Mouse (Mus musculus): Measurements from ENCODE around the gene Olfr685. TPM values are rescaled to one million over a fixed set of nuclear protein-coding genes. Genes with fewer than 3 reads are reported as not detected.

The Olfr685 gene
- total RNA-seq (2022): not detected

DNA sequence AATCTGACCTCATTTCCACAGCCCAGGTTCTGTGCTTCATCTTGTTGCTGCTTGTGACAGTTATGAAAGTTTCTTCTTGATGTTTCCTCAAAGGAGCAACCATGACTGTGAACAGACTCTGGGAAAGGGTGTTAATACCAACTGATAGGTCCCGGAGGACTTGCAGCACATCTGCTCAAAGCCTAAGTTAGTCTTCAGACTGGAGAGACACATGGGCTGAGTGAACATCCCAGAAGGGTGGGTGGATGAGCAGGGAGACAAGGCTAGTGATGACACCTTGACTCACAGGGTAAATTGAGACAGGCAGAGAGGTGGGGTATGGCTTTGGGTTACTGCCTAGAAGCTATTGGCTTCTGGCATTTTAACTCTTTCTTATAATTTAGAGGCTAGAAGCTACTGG lies at the start of gene Olfr685:
Gene Olfr685 (minus strand): TSS at position 101 of the 400 bp plus-strand sequence.
- no peak for DNase-seq (ENCODE audit: low spot score)

DNA sequence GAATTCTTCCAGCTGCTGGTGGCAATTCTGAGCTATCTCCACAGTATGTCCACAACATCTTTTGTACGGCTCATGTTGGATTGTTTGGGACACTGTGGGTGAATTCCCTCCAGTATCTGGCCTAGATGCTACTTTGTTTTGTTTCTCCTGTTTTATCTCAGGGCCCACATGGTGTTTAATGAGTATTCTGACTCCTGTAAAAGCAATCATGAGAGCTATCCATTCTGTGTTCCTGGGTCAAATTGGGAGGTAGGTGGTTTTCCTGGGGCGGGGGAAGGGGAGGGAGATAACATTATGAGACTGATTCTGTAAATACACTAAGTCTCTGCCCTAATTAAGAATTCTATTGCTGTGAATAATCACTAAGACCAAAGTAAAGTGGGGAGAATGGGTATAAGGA lies 43.6 kb upstream of the Olfr685 start:
- DNase-seq (ENCODE audit: low spot score): peak; percentile 51

GRCm38 (mm10) chr7:105228138-105228537 lies 42.3 kb upstream of the Olfr685 start:
- peak; percentile 75 for DNase-seq (ENCODE audit: low spot score)

DNA sequence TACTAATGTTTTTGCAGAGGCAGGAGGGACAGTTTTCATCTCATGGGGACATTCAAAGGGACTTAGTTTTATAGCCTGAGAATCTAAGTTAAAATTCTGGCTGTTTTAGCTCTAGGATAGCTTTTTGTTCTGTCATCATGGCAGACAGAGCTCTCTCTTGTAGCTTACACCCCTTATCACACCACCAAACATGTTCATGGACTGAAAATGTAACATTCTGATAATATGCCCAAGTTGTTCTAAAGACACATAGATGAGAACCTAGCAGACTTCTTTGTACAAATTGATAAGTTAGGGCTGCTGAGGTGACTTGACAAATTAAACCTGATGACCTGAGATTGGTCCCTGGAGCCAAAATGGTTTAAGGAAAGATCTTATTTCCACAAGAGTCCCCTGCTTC lies 40.9 kb upstream of the Olfr685 start:
- no peak for DNase-seq (ENCODE audit: low spot score)

- no peak for DNase-seq (ENCODE audit: low spot score)
Observed at GRCm38 (mm10) chr7:105226072-105226471, 40.3 kb upstream of the Olfr685 start.

DNA sequence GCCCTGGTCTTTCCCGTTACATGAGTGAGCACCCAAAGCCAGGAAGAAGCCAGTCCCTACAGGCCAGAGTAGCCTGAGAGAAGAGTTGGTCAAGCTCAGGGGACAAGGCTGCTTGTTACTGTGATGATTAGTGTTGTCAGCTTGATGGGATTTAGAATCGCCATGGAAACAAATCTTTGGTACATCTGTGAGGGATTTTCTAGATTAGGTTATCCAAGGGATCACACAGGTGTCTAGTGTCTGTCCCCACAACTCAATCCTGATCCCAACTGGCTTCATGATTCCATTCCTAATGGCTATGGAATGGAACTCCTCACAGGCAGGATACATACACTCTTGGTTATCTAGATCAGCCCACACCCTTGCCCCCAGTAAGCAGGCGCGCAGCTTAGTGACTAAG lies 32.5 kb upstream of the Olfr685 start:
- no peak for DNase-seq (ENCODE audit: low spot score)

DNA sequence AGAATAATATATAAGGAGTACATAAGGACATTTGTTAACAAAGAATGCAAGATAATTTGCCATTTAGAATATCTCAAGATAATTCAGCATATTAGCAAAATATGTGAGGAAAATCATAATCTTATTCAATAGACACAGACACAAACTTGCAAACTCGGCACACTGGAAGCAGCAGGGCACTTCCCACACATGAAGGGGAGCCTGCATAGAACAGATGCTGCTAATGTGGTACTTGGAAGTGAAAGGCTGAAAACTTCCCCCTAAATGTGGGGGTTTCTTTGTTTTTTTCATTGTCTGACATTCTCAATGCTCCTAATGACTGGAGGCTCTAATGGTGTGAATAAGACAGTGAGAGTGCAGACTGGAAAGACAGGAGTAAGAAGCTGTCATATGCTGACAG lies 28.9 kb upstream of the Olfr685 start:
- DNase-seq (ENCODE audit: low spot score): no peak

DNA sequence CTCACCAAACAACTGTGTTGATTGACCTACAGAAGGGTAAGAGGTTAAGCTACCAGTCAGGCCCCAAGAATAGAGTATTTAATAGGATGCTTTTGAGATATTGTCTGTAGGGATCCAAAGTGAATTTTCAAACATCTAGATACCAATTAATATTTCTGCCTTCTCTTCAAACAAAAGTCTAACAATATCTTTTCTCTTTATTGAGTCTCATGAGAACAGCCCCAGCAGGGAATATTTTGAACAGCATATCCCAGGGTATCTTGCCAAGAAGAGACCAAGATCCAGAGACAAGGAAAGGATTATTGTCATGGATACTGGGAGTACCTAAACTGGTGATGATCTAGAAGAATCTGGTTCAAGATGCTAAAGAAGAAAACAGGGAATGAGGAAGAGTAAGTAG lies 21.6 kb upstream of the Olfr685 start, which contains the start of gene Olfr686:
Gene Olfr686 (minus strand): TSS at position 101 of the 400 bp plus-strand sequence.
- DNase-seq (ENCODE audit: low spot score): no peak

DNA sequence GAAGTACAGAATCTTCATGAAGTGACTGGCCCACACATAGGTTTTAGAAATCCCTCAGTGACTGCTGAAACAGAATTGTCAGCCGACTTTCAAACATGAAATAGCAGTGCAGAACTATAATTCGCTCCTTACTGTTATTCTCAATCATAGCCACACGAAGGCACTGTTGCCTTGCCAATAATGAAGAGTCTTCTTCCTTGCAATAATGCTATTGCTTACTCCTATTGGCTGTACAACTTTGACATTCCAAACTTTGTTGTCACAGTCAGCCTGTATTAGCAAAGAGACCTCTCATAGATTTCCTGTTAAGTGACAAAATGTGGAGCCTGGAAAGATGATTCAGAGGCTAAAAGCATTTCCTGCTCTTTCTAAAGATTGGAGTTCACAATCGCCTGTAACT lies 15.0 kb downstream of the Olfr685 start:
- DNase-seq (ENCODE audit: low spot score): peak; percentile 1

DNA sequence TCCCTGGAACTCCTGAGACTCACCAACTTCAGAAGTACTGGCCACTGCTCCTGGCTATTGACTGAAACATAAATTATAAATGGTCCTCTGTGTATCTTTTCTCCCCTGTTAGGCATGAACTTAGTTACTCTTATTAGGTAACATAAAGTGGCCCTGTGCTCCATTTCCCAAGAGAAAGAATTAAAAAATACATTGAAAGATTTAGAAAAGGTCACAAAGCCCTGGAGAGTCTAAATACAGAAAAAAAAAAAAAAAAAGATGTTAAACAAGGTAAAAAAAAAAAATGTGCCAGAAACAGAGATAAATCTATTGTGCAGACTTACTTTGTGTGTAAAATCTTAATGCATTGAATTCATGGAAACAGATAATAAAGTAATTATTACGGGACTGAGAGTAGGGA lies 22.3 kb downstream of the Olfr685 start, which contains the start of gene Olfr684:
Gene Olfr684 (minus strand): TSS at position 101 of the 400 bp plus-strand sequence.
- no peak for DNase-seq (ENCODE audit: low spot score)

GRCm38 (mm10) chr7:105146912-105147311 lies 38.9 kb downstream of the Olfr685 start, which contains the start of gene Olfr683:
Olfr683 (minus strand) TSS chr7:105147012.
- no peak for DNase-seq (ENCODE audit: low spot score)

GRCm38 (mm10) chr7:105141275-105141674 lies 44.5 kb downstream of the Olfr685 start:
- no peak for DNase-seq (ENCODE audit: low spot score)

Other genes with a start within 250 kb of the Olfr685 start
- gene Olfr670, start 223.4 kb downstream of the Olfr685 start, total RNA-seq (2022): not detected
- not detected for gene Olfr671, start 206.9 kb downstream of the Olfr685 start, total RNA-seq (2022)
- gene Olfr672, start 184.0 kb downstream of the Olfr685 start, total RNA-seq (2022): not detected
- not detected for gene Olfr675, start 157.6 kb downstream of the Olfr685 start, total RNA-seq (2022)
- gene Olfr676, start 153.3 kb downstream of the Olfr685 start, total RNA-seq (2022): not detected
- not detected for gene Olfr677, start 134.6 kb downstream of the Olfr685 start, total RNA-seq (2022)
- not detected for gene Olfr678, start 121.5 kb downstream of the Olfr685 start, total RNA-seq (2022)
- gene Olfr679, start 104.8 kb downstream of the Olfr685 start, total RNA-seq (2022): not detected
- not detected for gene Olfr680-ps1, start 93.2 kb downstream of the Olfr685 start, total RNA-seq (2022)
- not detected for gene Olfr681, start 69.2 kb downstream of the Olfr685 start, total RNA-seq (2022)
- not detected for gene Olfr683, start 39.0 kb downstream of the Olfr685 start, total RNA-seq (2022)
- gene Olfr684, start 22.4 kb downstream of the Olfr685 start, total RNA-seq (2022): not detected
- not detected for gene Olfr686, start 21.5 kb upstream of the Olfr685 start, total RNA-seq (2022)
- gene Olfr688, start 102.1 kb upstream of the Olfr685 start, total RNA-seq (2022): not detected
- not detected for gene Olfr689, start 125.2 kb upstream of the Olfr685 start, total RNA-seq (2022)
- under 1 TPM in 1 of 4 experiments, not detected in 3; 0.12 TPM for gene Olfr690, start 148.1 kb upstream of the Olfr685 start, total RNA-seq (2022)
- gene Olfr691, start 156.3 kb upstream of the Olfr685 start, total RNA-seq (2022): not detected
- gene Olfr692, start 182.2 kb upstream of the Olfr685 start, total RNA-seq (2022): not detected
- gene Gm5901, start 189.0 kb upstream of the Olfr685 start, total RNA-seq (2022): not detected
- 10 to 100 TPM; 16.5 to 20.9 (median 18.3) TPM for gene Fam160a2, start 214.0 kb upstream of the Olfr685 start, total RNA-seq (2022)
- gene Cnga4, start 218.6 kb upstream of the Olfr685 start, total RNA-seq (2022): not detected
- gene Cckbr, start 239.7 kb upstream of the Olfr685 start, total RNA-seq (2022): not detected

All from heart, adult 8-10 months (tissue).